Mouse (Mus musculus) spleen, adult 18-20 months (tissue): Measurements from ENCODE around the gene Mroh2a.

ENCODE experiments used
- DNase-seq, 2 experiments: peaks; one replicate each; pipeline ENCODE4 v3.0.0; 2022; ENCODE audit warnings: mixed read lengths in 2 of 2

Mroh2a gene

DNA sequence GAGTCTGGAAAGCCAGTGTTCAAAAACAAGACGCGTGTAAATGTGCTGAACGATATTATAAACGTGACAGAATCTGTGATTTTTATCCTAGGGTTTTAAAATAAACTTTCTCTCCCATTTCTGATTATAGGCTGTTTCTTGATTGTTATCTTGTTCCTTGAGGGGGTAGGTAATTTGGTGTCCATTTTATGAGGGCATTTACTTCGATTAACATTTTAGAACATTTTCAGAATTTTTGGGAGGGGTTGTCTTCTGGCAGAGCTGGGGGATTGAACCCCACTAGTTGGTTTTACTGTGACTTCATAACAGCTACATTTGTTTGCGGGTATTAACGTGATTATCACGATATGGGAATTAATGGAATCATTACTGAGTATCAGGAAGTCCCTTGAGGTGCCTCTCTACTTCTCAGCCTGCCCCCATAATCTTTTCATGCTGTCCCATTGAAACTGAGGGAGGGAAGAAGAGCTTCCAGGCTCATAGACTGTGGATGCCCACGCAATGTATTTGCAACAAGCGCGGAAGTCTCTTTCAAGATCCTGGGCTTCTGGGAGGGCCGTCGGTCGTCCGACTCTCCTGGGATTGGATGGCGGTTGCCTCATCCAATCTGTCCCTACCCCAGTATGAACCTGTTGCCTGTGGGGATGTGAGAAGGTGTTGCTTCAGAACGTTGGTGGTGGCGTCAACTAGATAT lies 51.2 kb downstream of the Mroh2a start:
- DNase-seq, result no peak

DNA sequence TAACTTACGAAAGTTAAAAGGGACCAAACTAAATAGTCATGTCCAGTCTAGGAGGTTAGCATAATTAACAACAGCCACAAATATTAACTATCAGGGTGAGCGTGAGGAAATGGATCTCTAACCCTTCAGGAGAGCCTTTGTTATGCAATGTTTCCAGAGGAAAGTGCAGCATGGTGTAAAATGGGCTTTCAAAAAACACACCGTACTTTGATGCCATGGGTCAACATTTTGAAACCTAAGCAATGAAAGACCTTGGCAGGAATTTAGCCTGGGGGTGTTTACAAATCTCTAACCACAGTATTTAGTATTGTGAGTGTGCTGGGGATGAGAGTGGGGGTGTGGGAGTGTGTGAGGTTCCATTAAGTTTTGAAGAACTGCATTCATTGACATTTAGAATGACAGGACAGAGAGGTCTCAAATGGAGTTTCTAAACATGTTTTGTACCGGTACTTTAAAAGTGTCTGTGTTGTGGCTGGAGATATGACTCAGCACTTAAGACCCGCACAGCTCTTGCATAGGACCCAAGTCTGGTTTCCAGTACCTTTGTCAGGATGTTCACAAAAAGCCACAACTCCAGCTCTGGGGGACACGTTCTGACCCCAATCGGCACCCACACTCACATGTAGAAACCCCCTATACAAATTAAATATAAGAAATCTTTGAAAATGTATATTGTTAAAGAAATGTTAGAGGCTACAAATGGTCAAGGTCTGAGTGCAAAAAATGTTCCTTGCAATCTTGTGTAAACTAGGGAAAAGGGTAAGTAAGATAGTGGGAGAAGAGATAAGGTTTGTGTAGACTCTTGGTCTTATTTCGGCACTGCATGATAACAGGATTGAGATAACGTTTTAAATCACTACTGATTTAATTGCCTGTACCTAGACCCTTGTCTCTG lies 52.6 kb downstream of the Mroh2a start:
- DNase-seq, result no peak

DNA sequence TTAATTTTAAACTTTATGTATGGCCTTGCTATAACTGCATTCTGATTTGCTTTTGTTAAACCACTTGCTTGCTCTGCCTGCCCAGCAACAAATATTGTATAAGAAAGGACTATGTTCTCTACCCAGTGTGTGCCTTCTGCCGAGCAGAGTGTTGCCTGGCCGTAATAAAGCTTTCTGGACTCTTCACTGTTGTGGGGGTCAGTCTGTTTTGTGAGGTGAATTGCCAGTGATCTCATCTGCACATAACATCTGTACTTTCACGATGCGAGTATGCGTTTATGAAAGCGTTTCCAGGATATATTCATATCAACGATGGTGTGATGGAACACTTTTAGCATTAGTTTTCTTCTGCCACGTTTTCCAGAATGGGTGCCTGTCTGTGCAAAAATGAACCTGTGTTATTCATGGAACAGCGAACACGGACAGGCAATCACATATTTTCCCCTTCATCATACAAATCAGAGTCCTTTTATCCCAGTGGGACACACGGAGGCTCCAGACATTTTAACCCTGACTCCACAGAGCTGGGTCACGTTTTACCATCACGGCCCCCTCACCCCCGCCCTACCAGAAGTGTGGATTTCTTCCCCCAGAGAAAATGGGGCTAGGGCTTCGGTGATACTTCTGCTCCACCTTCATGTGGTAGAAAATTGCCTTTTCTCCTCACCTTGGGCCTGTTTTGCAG lies 53.4 kb downstream of the Mroh2a start:
- peak in 1 of 2 experiments; percentile 8 for DNase-seq

DNA sequence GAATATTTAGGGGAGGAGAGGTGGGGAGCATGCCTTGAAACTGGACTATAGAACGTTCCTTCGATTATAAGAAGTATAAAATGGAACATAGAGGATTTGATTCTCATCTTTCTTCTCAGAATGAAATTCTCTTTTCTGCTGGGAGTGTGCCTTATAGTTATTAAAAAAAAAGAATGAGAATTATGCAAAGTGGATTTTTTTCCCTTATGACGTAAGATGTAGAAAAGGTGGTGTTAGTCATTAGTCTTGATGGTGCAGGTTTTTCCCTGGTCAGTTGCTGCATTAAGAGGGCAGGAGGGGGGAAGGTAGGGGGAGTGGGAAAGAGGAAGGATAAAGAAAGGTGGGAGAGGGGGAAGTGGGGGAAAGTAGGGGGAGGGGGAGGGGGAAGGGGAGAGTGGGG lies 55.5 kb downstream of the Mroh2a start:
- DNase-seq, result no peak

DNA sequence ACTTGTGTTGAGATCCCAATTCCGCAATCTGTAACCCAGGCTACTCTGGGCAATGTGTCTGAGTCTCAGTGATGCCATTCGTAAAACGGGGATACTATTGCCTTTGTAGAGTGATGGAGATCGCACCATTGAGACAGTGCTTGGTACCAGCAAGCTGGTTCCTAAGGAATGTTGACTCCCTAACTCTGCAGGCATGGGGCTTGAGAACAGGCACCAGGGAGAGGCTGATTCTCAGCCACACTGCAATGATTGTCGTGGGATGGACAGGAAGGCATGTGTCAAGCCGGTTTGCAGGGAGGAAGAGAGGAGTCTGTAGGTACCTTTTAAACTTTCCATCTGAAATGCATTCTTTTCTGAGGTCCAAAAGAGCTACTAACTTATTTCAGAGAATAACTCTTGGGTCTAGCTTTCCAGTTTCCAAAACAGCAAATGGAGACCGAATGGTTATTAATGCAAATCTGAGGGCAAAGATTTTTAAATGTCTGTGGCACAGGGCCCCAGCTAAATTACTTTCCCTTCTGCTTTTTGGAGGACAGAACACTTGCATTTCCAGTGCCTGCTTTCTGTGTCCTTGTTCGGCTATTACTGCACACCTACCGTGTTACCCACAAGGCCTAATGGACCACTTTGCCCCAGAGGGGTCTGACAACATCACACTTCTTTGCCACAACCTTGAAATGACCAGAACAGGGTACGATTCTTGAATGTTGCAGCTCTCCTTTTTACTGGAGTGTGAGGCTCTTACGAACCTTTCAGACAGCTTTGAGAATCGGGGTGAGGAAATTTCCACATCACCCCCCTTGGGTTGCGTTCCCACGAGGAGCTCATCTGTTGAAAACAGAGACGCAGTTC lies 56.8 kb downstream of the Mroh2a start:
- DNase-seq, result no peak

- no peak for DNase-seq
Observed at GRCm38 (mm10) chr1:88284228-88284945, 57.6 kb downstream of the Mroh2a start.

DNA sequence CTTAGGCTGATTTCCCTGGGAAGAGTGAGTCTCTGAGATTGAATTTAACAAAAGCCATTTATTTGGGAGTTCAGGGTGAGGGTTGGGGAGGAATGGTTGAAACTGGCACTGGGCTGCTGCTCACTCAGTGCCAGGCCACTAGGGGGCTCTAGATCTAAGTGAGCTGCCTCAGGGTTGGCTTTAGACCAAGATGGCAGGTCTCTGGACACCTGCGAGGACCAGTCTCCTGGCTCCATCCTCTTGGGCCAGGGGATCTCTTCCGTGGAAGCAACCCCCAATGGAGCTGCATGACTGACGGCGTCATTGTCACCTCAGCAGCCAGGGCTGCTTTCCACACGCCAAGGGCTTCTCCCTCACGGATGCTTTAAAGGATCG lies 58.1 kb downstream of the Mroh2a start:
- DNase-seq, result no peak

GRCm38 (mm10) chr1:88285652-88286051 lies 58.9 kb downstream of the Mroh2a start:
- DNase-seq, result no peak

- no peak for DNase-seq
Observed at GRCm38 (mm10) chr1:88286136-88286845, 59.5 kb downstream of the Mroh2a start.

DNA sequence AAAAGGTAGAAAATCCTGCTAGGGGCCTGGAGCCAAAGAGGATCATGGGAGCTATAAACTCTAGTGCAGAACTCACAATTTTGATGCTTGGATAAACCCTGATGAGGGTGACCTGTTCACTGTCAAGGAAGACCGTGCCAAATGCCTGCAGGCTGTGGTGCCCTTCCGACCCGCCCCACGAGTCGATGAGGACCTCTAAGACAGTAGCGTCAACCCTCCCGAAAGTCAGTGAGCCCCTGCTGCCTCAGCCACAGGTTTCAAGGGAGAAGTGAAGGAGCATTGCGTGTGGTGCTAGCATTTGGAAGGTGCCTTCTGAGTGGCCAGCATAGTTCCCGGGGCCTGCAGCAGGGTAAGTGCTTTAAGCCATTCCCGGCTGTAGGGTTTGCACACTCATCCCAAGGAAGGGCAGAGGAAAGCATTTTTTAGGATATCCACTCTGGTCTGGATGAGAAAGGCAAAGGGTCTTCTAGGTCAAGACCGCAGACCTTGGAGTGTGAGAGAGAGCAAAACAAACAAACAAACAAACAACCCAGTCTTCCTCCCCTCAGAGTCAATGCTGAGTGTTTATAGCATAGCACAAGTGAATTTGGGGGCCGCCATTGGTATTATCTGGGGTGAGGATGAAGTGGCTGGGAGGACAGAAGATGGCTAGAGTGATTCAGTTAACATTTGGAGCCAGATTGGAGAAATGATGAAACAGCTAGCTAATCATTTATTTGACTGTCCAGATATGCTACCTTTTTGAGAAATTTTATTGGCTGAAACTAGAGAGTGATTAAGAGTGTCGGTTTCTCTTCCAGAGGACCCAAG lies 60.3 kb downstream of the Mroh2a start:
- DNase-seq, result no peak

GRCm38 (mm10) chr1:88287697-88287980 lies 60.9 kb downstream of the Mroh2a start:
- DNase-seq, result peak in 1 of 2 experiments; percentile 68

GRCm38 (mm10) chr1:88288056-88288788 lies 61.4 kb downstream of the Mroh2a start:
- DNase-seq, result no peak

GRCm38 (mm10) chr1:88288789-88289127 lies 62.0 kb downstream of the Mroh2a start:
- DNase-seq, result no peak

- no peak for DNase-seq
Observed at GRCm38 (mm10) chr1:88289152-88289551, 62.4 kb downstream of the Mroh2a start.

DNA sequence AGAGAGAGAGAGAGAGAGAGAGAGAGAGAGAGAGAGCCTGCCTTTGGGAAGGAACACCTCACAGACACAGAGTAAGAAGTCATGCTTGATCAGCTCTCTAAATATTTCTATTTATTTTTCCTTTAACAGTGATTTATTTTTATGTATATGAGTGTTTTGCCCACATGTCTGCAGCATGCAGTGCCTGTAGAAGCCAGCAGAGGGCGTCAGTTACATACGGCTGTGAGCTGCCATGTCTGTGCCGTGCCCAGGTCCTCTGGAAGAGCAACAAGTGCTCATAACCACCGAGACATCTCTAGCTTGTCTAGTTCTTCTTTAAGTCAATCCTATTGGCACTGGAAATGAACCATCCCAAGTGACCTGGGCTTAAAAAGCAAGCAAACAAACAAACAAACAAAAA lies 63.1 kb downstream of the Mroh2a start:
- peak; percentile 44 to 70 for DNase-seq

DNA sequence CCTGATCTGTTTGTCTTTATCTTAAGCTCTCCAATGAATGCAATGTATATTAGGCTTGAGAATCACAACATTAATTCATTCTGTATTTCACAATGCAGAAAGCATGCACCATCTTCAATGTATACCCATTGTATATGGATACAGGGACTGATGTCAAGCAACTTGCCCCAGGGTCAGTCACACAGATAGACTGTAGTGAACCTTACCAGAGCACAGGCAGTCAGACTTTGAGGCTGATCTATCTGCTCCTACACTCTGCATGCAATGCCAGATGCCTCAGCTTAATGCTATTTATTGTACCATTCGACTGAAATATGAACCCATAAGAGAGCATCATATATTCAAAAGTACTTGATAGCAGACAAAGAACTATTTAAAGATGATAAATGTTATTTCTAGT lies 63.7 kb downstream of the Mroh2a start:
- DNase-seq, result no peak

- DNase-seq, result no peak
Observed at GRCm38 (mm10) chr1:88291409-88292005, 64.7 kb downstream of the Mroh2a start.

DNA sequence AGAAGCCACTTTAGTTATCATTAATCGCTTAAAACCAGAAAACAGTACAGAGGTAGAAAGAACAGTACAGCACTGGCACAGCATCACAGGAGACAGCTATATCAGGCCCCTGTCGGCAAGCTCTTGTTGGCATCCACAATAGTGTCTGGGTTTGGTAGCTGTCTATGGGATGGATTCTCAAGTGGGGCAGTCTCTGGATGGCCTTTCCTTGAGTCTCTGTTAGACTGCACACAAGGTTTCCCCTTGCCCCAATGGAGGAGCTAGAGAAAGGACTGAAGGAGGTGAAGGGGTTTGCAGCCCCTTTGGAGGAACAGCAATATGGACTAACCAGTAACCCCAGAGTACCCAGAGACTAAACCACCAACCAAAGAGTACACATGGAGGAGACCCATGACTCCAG lies 65.3 kb downstream of the Mroh2a start:
- DNase-seq, result no peak

DNA sequence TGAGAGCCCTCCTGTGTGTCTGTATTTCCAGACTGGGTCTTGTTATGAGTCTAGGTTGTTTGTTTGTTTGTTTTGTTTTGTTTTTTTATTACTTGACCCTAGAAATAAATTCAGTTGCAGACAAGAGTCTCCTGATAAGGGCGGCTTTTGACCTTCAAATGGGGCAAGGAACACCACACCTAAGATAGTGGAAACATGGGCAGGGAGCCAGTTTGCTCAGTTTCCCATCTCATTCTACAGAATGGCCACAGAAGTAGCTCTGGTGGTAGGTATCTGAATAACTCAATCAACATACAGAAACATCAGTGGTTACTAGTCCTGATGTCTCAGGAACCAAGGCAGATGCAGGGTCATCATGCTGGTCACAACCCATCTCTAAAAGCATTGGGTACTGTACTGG lies 67.9 kb downstream of the Mroh2a start:
- no peak for DNase-seq
